Mouse (Mus musculus) regulatory T cell (primary cell): ENCODE measurements at regions not wholly inside any gene's neighbourhood (a gene's known extent, or its start where the extent isn't known, plus 50 kb on each side); places are given as distances from the start of the nearest gene placed in this dataset.
"Not testable (repeated sequence)": the region's sequence is repeated elsewhere in the genome, so short reads cannot be mapped to it uniquely, and the experiment has no call there.

ENCODE experiments used
- in situ Hi-C: fragments of 300-600 bp; cut with MboI, MseI; formaldehyde crosslinking; loops from one replicate; pipeline ENCODE4 v1.15.1; 2025; ENCODE audit warnings: high pct_unique_total_duplicates

GRCm38 (mm10) chr4:23567827-23568226 is 928.4 kb upstream of the Mms22l start:
- in situ Hi-C loops: no loop called here

GRCm38 (mm10) chr4:23573013-23573412 is 923.2 kb upstream of the Mms22l start:
- in situ Hi-C loops: no loop called here

GRCm38 (mm10) chr4:23587412-23587811 is 908.8 kb upstream of the Mms22l start:
- in situ Hi-C loops: no loop called here

- in situ Hi-C loops: no loop called here
Measured at GRCm38 (mm10) chr4:23590883-23591282, 905.4 kb upstream of the Mms22l start.

GRCm38 (mm10) chr4:23591593-23591992 is 904.7 kb upstream of the Mms22l start:
- in situ Hi-C loops: no loop called here

GRCm38 (mm10) chr4:23600070-23600469 is 896.2 kb upstream of the Mms22l start:
- in situ Hi-C loops: no loop called here

GRCm38 (mm10) chr4:23601426-23602293 is 894.6 kb upstream of the Mms22l start:
- in situ Hi-C loops: no loop called here

GRCm38 (mm10) chr4:23602294-23602932 is 893.8 kb upstream of the Mms22l start:
- in situ Hi-C loops: no loop called here

- in situ Hi-C loops: no loop called here
Measured at GRCm38 (mm10) chr4:23607348-23607747, 888.9 kb upstream of the Mms22l start.

- in situ Hi-C loops: no loop called here
Measured at GRCm38 (mm10) chr4:23621208-23621607, 875.0 kb upstream of the Mms22l start.

GRCm38 (mm10) chr4:23622231-23622630 is 874.0 kb upstream of the Mms22l start:
- in situ Hi-C loops: no loop called here

- in situ Hi-C loops: no loop called here
Measured at GRCm38 (mm10) chr4:23636231-23636928, 859.9 kb upstream of the Mms22l start.

- in situ Hi-C loops: no loop called here
Measured at GRCm38 (mm10) chr4:23636929-23637235, 859.4 kb upstream of the Mms22l start.

GRCm38 (mm10) chr4:23656671-23657070 is 839.6 kb upstream of the Mms22l start:
- in situ Hi-C loops: not testable (repeated sequence)

- in situ Hi-C loops: no loop called here
Measured at GRCm38 (mm10) chr4:23668896-23669295, 827.4 kb upstream of the Mms22l start.

- in situ Hi-C loops: no loop called here
Measured at GRCm38 (mm10) chr4:23703626-23704025, 792.6 kb upstream of the Mms22l start.

- in situ Hi-C loops: no loop called here
Measured at GRCm38 (mm10) chr4:23710716-23711115, 785.5 kb upstream of the Mms22l start.

- in situ Hi-C loops: no loop called here
Measured at GRCm38 (mm10) chr4:23713781-23714415, 782.4 kb upstream of the Mms22l start.

- in situ Hi-C loops: no loop called here
Measured at GRCm38 (mm10) chr4:23727846-23728245, 768.4 kb upstream of the Mms22l start.

- in situ Hi-C loops: no loop called here
Measured at GRCm38 (mm10) chr4:23732471-23732870, 763.8 kb upstream of the Mms22l start.

- in situ Hi-C loops: no loop called here
Measured at GRCm38 (mm10) chr4:23744079-23744478, 752.2 kb upstream of the Mms22l start.

GRCm38 (mm10) chr4:23758005-23758404 is 738.2 kb upstream of the Mms22l start:
- in situ Hi-C loops: no loop called here
